Mouse (Mus musculus): ENCODE data around the gene Usf2.

The Usf2 gene

GRCm38 (mm10) chr7:30909773-30910172 is 46.8 kb downstream of the Usf2 start:
- DNase-seq: no peak

- no peak for DNase-seq
Observed at GRCm38 (mm10) chr7:30908992-30909431, 47.6 kb downstream of the Usf2 start.

GRCm38 (mm10) chr7:30908277-30908991 is 48.2 kb downstream of the Usf2 start:
- DNase-seq: no peak

GRCm38 (mm10) chr7:30904042-30904441 is 52.6 kb downstream of the Usf2 start:
- no peak for DNase-seq

All from thymus, adult 18-20 months (tissue).